Mouse (Mus musculus) intestine, embryonic 15.5 days (tissue): ENCODE data around the gene Tmem170. TPM values are rescaled to one million over a fixed set of nuclear protein-coding genes. Genes with fewer than 3 reads are reported as not detected.
A peak's percentile ranks its signal among the peaks of the same experiment; 100 is the strongest.
"Not testable (repeated sequence)": the region's sequence is repeated elsewhere in the genome, so short reads cannot be mapped to it uniquely, and the experiment has no call there.

ENCODE experiments used
- ATAC-seq: fragments of 200-750 bp; cut with Nextera tagmentation; 2 replicates; pipeline ENCODE4 v1.8.0; 2017; ENCODE audit warnings: moderate TSS enrichment, moderate library complexity
- H3K27ac ChIP-seq: fragments of 300-500 bp; sonication (generic); 2 replicates; pipeline ENCODE4 v1.5.1; 2015; ENCODE audit warnings: mild to moderate bottlenecking, inconsistent platforms
- H3K27me3 ChIP-seq: fragments of 300-500 bp; sonication (generic); replicated peaks from 2 replicates; pipeline ENCODE4 v1.6.1; 2015; ENCODE audit warnings: inconsistent platforms
- H3K36me3 ChIP-seq: fragments of 300-500 bp; sonication (generic); 2 replicates; pipeline ENCODE4 v1.6.1; 2015; ENCODE audit warnings: inconsistent platforms
- H3K4me1 ChIP-seq: fragments of 300-500 bp; sonication (generic); replicated peaks from 2 replicates; pipeline ENCODE4 v1.6.1; 2015; ENCODE audit warnings: inconsistent platforms
- H3K4me2 ChIP-seq: fragments of 300-500 bp; sonication (generic); replicated peaks from 2 replicates; pipeline ENCODE4 v1.6.1; 2015; ENCODE audit warnings: mild to moderate bottlenecking, inconsistent platforms
- H3K4me3 ChIP-seq: fragments of 300-500 bp; sonication (generic); replicated peaks from 2 replicates; pipeline ENCODE4 v1.5.1; 2015; ENCODE audit warnings: inconsistent platforms
- H3K9ac ChIP-seq: fragments of 300-500 bp; sonication (generic); 2 replicates; pipeline ENCODE4 v1.6.1; 2015; ENCODE audit warnings: inconsistent platforms
- H3K9me3 ChIP-seq: fragments of 300-500 bp; sonication (generic); 2 replicates; pipeline ENCODE4 v1.6.1; 2016; ENCODE audit warnings: inconsistent platforms
- WGBS: fragments of 180-500 bp; shearing (Covaris S2); methylation state at CpG from one replicate; pipeline ENCODE4 v1.1.7; 2015; 5-methylcytosine and 5-hydroxymethylcytosine counted together
- polyA plus RNA-seq: library from polyadenylated mRNA; unstranded; fragments of >200 nt; fragmentation: Nextera tagmentation; extraction: Ambion mirVana; gene quantifications from 2 replicates; pipeline ENCODE4 v1.2.1, GENCODE M21; 2015

The Tmem170 gene
- polyA plus RNA-seq, 1 experiment from 2014 or later, result 16.0 TPM

- Histone ChIP-seq H3K36me3 (no peaks in the 10 kb centered on the region), H3K4me1 (no peaks in the 10 kb centered on the region), H3K9me3 (no peaks in the 10 kb centered on the region), H3K27ac (no peak overlapping the region), H3K9ac (no peak overlapping the region), H3K4me3 (no peak overlapping the region), H3K4me2 (no peak overlapping the region), H3K27me3 (no peaks in the 10 kb centered on the region)
- ATAC-seq, result no peak
- WGBS, result 55% methylated on average over 2 of the region's 2 CpGs
These were observed 7.9 kb downstream of the Tmem170 start for GRCm38 (mm10) chr8:111868664-111869063.

DNA sequence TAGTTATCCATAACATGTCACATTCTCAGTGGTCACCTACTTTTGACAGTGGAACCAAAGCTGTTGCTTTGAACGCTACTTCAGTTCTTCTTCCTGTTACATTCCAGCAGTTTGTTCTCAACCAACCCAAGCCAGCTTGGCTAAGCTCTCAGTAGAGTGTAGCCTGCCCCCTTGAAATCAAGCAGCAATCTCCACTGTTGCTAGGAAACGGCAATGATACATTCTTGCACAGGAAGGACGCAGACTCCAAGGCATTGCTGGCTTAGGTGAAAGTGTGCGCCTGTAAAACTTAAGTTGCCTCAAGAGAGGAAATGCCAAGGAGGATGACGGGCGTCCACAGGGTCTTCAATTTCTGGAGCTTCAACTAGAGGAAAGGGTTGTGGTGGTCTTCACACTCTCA, 10.7 kb downstream of the Tmem170 start:
- H3K4me3 ChIP-seq, result no peak overlapping the region
- no peak for ATAC-seq
- no peaks in the 10 kb centered on the region for H3K9me3 ChIP-seq
- H3K27ac ChIP-seq, result no peak overlapping the region
- H3K27me3 ChIP-seq, result no peaks in the 10 kb centered on the region
- H3K9ac ChIP-seq, result no peak overlapping the region
- H3K4me1 ChIP-seq, result no peaks in the 10 kb centered on the region
- H3K36me3 ChIP-seq, result no peaks in the 10 kb centered on the region
- WGBS, result 78% methylated on average over 6 of the region's 6 CpGs
- H3K4me2 ChIP-seq, result no peak overlapping the region

DNA sequence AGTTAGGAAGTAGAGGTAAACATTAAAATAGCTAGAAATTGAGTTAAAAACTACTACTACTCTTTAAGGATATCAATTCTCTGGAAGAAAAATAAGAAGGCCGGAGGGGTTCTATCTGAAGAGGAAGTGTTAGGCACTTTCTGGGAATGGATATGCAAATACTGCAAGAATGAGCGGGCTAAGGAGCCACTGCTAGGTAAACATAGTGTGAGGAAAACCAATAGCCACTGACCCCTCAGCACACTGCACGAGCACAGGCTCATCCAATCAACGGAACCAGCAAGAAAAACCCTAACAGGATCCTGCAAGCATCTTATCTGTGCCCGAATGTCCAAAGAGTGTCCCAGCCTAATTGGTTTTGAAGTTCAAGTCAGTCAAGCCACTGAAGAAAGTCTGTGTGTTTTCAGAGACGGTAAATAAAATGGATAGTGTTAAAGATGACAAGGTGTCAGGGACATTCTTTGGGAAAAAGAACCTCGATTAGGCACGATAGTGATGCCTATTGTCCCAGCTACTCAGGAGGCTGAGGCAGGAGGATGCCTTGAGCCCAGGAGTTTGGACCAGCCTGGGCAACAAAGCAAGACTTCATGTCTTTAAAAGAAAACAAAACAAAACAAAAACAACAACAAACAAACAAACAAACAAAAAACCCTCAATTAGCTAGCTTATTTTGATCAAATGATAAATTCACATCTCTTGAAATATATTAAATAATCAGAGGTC, 11.3 kb downstream of the Tmem170 start:
- Histone ChIP-seq H3K9ac (no peak overlapping the region), H3K4me3 (no peak overlapping the region), H3K27me3 (no peaks in the 10 kb centered on the region), H3K27ac (no peak overlapping the region), H3K4me2 (no peak overlapping the region), H3K36me3 (no peaks in the 10 kb centered on the region), H3K4me1 (no peaks in the 10 kb centered on the region), H3K9me3 (no peaks in the 10 kb centered on the region)
- peak; percentile 85 for ATAC-seq
- WGBS, result 73% methylated on average over 8 of the region's 8 CpGs

- Histone ChIP-seq H3K4me3 (no peak overlapping the region), H3K9ac (no peak overlapping the region), H3K4me2 (no peak overlapping the region), H3K9me3 (no peaks in the 10 kb centered on the region), H3K27ac (no peak overlapping the region), H3K36me3 (no peaks in the 10 kb centered on the region), H3K27me3 (no peaks in the 10 kb centered on the region), H3K4me1 (no peaks in the 10 kb centered on the region)
- peak; percentile 65 for ATAC-seq
- 69% methylated on average over 8 of the region's 8 CpGs for WGBS
These were observed 11.9 kb downstream of the Tmem170 start for GRCm38 (mm10) chr8:111864648-111865047.

DNA sequence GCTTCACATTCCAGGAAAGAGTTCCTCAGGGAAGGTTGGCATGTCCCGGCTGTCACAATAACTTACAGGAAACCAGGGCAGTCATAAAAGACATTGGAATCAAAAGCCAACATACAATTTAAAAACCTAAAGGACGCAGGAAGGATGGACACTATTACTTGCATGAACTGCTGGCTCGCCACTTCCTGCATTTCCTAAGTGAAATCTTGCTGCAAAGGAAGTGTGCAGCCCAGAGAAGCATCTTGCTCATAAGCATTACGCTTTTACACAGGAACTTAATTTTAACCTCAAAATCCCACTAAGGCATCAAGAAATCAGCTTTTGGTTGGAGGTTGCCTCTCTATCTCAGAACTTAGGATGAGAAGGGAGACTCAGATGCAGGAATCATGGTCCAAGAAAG, 13.3 kb downstream of the Tmem170 start:
- WGBS, result 87% methylated on average over 4 of the region's 4 CpGs
- Histone ChIP-seq H3K27ac (no peak overlapping the region), H3K4me1 (no peaks in the 10 kb centered on the region), H3K9ac (no peak overlapping the region), H3K4me3 (no peak overlapping the region), H3K9me3 (no peaks in the 10 kb centered on the region), H3K36me3 (no peaks in the 10 kb centered on the region), H3K27me3 (no peaks in the 10 kb centered on the region), H3K4me2 (no peak overlapping the region)
- no peak for ATAC-seq

GRCm38 (mm10) chr8:111855977-111856376, 20.6 kb downstream of the Tmem170 start:
- no peak overlapping the region for H3K27ac ChIP-seq
- H3K4me2 ChIP-seq, result no peak overlapping the region
- ATAC-seq, result no peak
- H3K27me3 ChIP-seq, result no peaks in the 10 kb centered on the region
- WGBS, result 89% methylated on average over 12 of the region's 12 CpGs
- H3K4me1 ChIP-seq, result peaks cover 8% of the 10 kb centered on the region; the same call in 1 of the 2 replicates
- no peak overlapping the region for H3K9ac ChIP-seq
- H3K4me3 ChIP-seq, result no peak overlapping the region
- H3K9me3 ChIP-seq, result no peaks in the 10 kb centered on the region
- no peaks in the 10 kb centered on the region for H3K36me3 ChIP-seq

DNA sequence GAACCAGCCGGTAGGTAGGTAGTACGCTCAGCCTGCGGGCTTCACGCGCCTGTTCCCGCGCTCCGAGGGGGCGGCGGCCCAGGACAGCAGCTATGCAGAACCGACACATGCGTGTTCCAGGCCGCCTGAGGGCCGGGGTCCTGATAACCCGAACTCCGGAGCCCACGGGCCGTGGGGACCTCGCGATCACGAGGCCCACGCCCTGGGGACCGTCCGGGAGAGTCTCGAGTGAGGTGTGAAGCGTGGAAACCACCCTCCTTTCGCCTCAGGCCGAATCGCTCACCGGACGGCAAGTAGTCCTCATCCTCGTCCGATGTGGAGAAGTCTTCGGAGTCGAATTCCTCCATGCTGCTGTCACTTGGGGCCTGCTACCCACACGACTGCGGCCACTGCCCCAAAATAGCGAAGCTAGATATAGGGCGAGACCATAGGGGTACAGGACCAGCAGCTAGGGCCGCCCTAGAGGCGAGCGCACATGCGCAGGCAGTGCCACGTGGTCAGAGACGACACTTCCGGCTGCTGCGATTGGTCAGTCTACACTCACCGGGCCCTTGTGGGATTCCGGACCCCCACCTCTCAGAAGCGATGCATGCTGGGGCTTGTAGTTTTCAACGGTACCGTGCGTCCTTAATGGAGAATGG, 22.6 kb downstream of the Tmem170 start, which contains the start of gene Cfdp1:
Gene Cfdp1 (minus strand): TSS at position 431 of the 641 bp plus-strand sequence.
- Histone ChIP-seq H3K27ac (no peak within 1 kb of the TSS; the same call in 1 of the 2 replicates), H3K4me2 (peak within 1 kb of the TSS; percentile 77), H3K36me3 (0 out of 2 replicates have a peak, but pooled peaks cover 3% of the 10 kb centered on the region), H3K9me3 (no peaks in the 10 kb centered on the region), H3K4me1 (peaks cover 8% of the 10 kb centered on the region; the same call in 1 of the 2 replicates), H3K4me3 (peak within 1 kb of the TSS; percentile 76), H3K27me3 (no peaks in the 10 kb centered on the region), H3K9ac (peak within 1 kb of the TSS; percentile 83)
- under 1% methylated on average over 53 of the region's 53 CpGs for WGBS
- ATAC-seq, result peak; percentile 100

GRCm38 (mm10) chr8:111853219-111853618, 23.3 kb downstream of the Tmem170 start:
- not testable (repeated sequence) for H3K9me3 ChIP-seq, H3K27me3 ChIP-seq, ATAC-seq, H3K27ac ChIP-seq, H3K4me1 ChIP-seq, H3K36me3 ChIP-seq
- H3K9ac ChIP-seq, result peak overlapping the region; percentile 83
- H3K4me3 ChIP-seq, result peak overlapping the region; percentile 76
- peak overlapping the region; percentile 77 for H3K4me2 ChIP-seq
- 53% methylated on average over 12 of the region's 12 CpGs for WGBS

DNA sequence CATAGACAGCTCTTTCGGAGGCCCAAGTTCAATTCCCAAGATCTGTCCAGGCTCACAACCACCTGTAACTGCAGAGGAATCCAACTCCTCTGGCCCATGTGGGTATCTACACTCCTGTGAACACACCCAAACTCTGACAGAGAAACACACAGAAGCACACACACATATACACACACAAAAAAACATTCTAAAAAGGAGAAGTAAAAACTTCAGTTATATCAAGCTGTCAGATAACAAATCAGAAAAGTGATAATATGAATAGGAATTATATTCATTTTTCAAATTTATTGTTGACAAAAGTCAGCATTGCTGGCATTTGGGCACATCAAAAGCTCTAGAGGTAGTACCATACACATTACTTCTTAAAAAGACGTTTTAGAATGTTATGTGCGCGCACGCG, 29.8 kb downstream of the Tmem170 start:
- WGBS, result 88% methylated on average over 6 of the region's 6 CpGs
- ATAC-seq, result no peak

GRCm38 (mm10) chr8:111835540-111835939, 41.0 kb downstream of the Tmem170 start:
- peak; percentile 43; the same call in 1 of the 2 replicates for ATAC-seq
- WGBS, result 39% methylated on average over 1 of the region's 1 CpGs
- H3K4me3 ChIP-seq, result no peak overlapping the region
- peaks cover 17% of the 10 kb centered on the region; the same call in 1 of the 2 replicates for H3K36me3 ChIP-seq
- H3K27me3 ChIP-seq, result no peaks in the 10 kb centered on the region
- no peak overlapping the region for H3K27ac ChIP-seq
- no peaks in the 10 kb centered on the region for H3K9me3 ChIP-seq
- no peak overlapping the region for H3K4me2 ChIP-seq
- no peak overlapping the region for H3K9ac ChIP-seq
- H3K4me1 ChIP-seq, result no peaks in the 10 kb centered on the region

More for the DNA sequence above, 29.8 kb downstream of the Tmem170 start:
- H3K4me2 ChIP-seq, result no peak overlapping the region
- H3K9me3 ChIP-seq, result no peaks in the 10 kb centered on the region
- no peak overlapping the region for H3K27ac ChIP-seq
- no peaks in the 10 kb centered on the region for H3K27me3 ChIP-seq
- no peak overlapping the region for H3K4me3 ChIP-seq
- H3K36me3 ChIP-seq, result peaks cover 9% of the 10 kb centered on the region; the same call in 1 of the 2 replicates
- H3K4me1 ChIP-seq, result no peaks in the 10 kb centered on the region
- H3K9ac ChIP-seq, result no peak overlapping the region

DNA sequence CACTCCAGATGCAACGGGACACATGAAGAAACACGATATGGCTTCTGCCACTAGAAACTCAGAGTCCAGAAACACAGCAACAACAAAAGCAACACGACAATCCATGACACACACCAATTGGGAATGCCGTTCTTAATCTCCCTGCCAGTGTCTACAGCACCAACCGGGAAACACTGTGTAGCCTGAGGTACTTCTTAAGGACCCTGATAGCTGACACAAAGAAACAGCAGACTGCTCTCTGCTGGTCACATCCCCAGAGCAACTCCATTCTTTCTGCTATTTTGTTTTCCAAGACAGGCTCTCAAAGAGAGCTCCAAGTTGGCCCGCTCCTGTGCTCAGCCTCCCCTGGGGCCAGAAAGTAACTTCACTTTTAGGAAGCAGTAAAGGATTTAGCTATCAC, 42.5 kb downstream of the Tmem170 start:
- H3K4me2 ChIP-seq, result no peak overlapping the region
- H3K9ac ChIP-seq, result no peak overlapping the region
- ATAC-seq, result no peak
- peaks cover 12% of the 10 kb centered on the region; the same call in 1 of the 2 replicates for H3K36me3 ChIP-seq
- 55% methylated on average over 6 of the region's 6 CpGs for WGBS
- H3K4me3 ChIP-seq, result no peak overlapping the region
- H3K27ac ChIP-seq, result no peak overlapping the region
- no peaks in the 10 kb centered on the region for H3K27me3 ChIP-seq
- H3K9me3 ChIP-seq, result no peaks in the 10 kb centered on the region
- H3K4me1 ChIP-seq, result 0 out of 2 replicates have a peak, but pooled peaks cover 2% of the 10 kb centered on the region

DNA sequence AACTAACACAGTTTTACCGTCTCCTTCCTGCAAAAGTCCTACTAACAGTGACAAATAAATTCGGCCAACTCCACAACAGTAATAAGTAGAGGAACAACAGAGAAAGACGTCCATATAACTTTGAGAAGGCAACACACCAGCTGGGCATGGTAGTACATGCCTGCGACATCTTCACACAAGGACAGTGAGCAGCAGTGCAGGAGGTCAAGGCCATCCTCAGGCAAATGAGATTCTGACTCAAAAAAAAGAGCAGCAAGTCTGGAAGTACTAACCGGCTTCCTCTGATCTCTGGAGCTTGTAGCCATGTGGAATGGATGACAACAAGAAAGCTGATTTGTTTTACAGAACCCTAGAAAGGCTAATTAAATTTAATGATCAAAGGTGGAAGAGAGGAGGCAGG, 43.6 kb downstream of the Tmem170 start:
- Histone ChIP-seq H3K36me3 (peaks cover 12% of the 10 kb centered on the region; the same call in 1 of the 2 replicates), H3K4me3 (no peak overlapping the region)
- no peak for ATAC-seq

More for the DNA sequence above, 43.6 kb downstream of the Tmem170 start:
- H3K4me2 ChIP-seq, result no peak overlapping the region
- H3K9me3 ChIP-seq, result no peaks in the 10 kb centered on the region
- H3K9ac ChIP-seq, result no peak overlapping the region
- H3K4me1 ChIP-seq, result peaks cover 2% of the 10 kb centered on the region; the same call in 1 of the 2 replicates
- WGBS, result 69% methylated on average over 5 of the region's 5 CpGs
- no peaks in the 10 kb centered on the region for H3K27me3 ChIP-seq
- H3K27ac ChIP-seq, result no peak overlapping the region
